Mouse (Mus musculus): ENCODE data around the gene Hist1h4h.

GRCm38 (mm10) chr13:23491990-23492389 lies 38.9 kb upstream of the Hist1h4h start:
- TF ChIP-seq EP300 (IDR thresholded peaks at IDR 0.05; ENCODE audit: low read depth) (no peak), CTCF (IDR thresholded peaks at IDR 0.05; ENCODE audit: low read depth) (no peak)
